Mouse (Mus musculus) regulatory T cell (primary cell): ENCODE results near the gene Gnb2.

Experiments
- in situ Hi-C: fragments of 300-600 bp; cut with MboI, MseI; formaldehyde crosslinking; loops from one replicate; pipeline ENCODE4 v1.15.1; 2025; ENCODE audit warnings: high pct_unique_total_duplicates

The Gnb2 gene

GRCm38 (mm10) chr5:137481897-137482296, 51.4 kb downstream of the Gnb2 start:
- in situ Hi-C loops = no loop called here

GRCm38 (mm10) chr5:137481138-137481537, 52.2 kb downstream of the Gnb2 start:
- in situ Hi-C loops = no loop called here
